Mouse (Mus musculus): ENCODE measurements around the gene Ncapd2.

- no peak for TF ChIP-seq POLR2A (IDR thresholded peaks at IDR 0.05; ENCODE audit: low read depth, low read length)
- no peak for TF ChIP-seq CTCF (IDR thresholded peaks at IDR 0.05; ENCODE audit: extremely low read depth, insufficient read depth, insufficient read length, insufficient replicate concordance)
These were observed 43.0 kb upstream of the Ncapd2 start for GRCm38 (mm10) chr6:125234520-125234828.

Measured in spleen, adult 2 months (tissue).